Mouse (Mus musculus) lung, adult 10 weeks (tissue): ENCODE measurements around the gene Lyve1. TPM values are rescaled to one million over a fixed set of nuclear protein-coding genes. Genes with fewer than 3 reads are reported as not detected.

ENCODE experiments used
- polyA plus RNA-seq: library from polyadenylated mRNA; stranded (reverse); fragments of 350-450 nt; fragmentation: Illumina TruSeq; extraction: RNeasy Lipid Tissue Mini Kit (QIAGEN cat#74804); gene quantifications from one replicate; pipeline ENCODE4 v1.2.3, GENCODE M21; 2014; ENCODE audit warnings: low read depth, low replicate concordance; ENCODE audit not compliant: insufficient read depth

Lyve1 gene
- polyA plus RNA-seq: 99.0 TPM

GRCm38 (mm10) chr7:110862751-110863289 is at the start of gene Lyve1:
TSS of gene Lyve1 (minus strand) at chr7:110863239.

GRCm38 (mm10) chr7:110843916-110844874 is 18.8 kb downstream of the Lyve1 start, which contains the start of gene Rnf141:
TSS of gene Rnf141 (minus strand) at chr7:110844457.

Other genes starting within 250 kb of the Lyve1 start
- 7.4 TPM for gene Sbf2, start 248.3 kb downstream of the Lyve1 start, polyA plus RNA-seq
- gene Adm, start 235.6 kb downstream of the Lyve1 start, polyA plus RNA-seq: 15.9 TPM
- 7.7 TPM for gene Ampd3, start 95.0 kb downstream of the Lyve1 start, polyA plus RNA-seq
- 51.3 TPM for gene Rnf141, start 18.8 kb downstream of the Lyve1 start, polyA plus RNA-seq
- 3.2 TPM for gene Mrvi1, start 119.2 kb upstream of the Lyve1 start, polyA plus RNA-seq
- gene Ctr9, start 165.7 kb upstream of the Lyve1 start, polyA plus RNA-seq: 11.0 TPM
- gene Eif4g2, start 219.8 kb upstream of the Lyve1 start, polyA plus RNA-seq: 264 TPM